In the genomic region with DNA sequence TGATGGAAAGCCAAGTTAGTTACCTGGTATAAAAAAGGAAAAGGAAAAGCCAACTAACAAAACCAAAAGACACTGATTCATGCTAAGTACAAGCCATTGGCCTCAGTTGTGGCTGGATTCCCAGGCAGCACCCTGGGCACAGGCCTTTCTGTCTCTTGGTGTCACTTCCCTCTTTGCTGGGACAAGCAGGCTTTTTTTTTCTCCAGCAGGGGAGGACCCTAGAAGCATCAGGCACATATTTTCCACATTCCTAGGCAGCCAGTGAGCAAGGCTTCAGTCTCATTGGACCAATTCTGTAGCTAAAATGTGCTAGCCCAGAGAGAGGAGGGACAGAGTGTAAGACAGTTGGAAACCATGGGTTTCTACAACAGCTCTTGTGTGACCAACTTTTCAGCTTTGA, we compare ENCODE assay signal across 8 mouse cellular contexts. TPM values are rescaled to one million over a fixed set of nuclear protein-coding genes. Genes with fewer than 3 reads are reported as not detected.
DNase-seq lines count a peak whose midpoint lies in the region; ATAC-seq and TF ChIP-seq lines count a peak whose summit lies in the region.
"Had no signal": no experiment of that assay in that cellular context is flagged by ENCODE, and none has a peak within 500 bp of the region (broad histone marks: within the 10 kb centered on the region; RNA-seq: fewer than 3 reads in every experiment).

No protein-coding gene starts in this region.

- no peak for TF ChIP-seq CTCF in kidney, postnatal 0 days (IDR thresholded peaks at IDR 0.05; ENCODE audit: low read depth)
- TF ChIP-seq CTCF in cerebellum, adult 2 months (IDR thresholded peaks at IDR 0.05; ENCODE audit: borderline replicate concordance, insufficient read depth, low read depth, low read length) = no peak

- no peak overlapping the region for H3K4me2 ChIP-seq in kidney, postnatal 0 days (ENCODE audit: low read length)

- no peaks in the 10 kb centered on the region for H3K9me3 ChIP-seq in kidney, postnatal 0 days (replicated peaks; ENCODE audit: low read length)
- H3K9me3 ChIP-seq: megakaryocyte, embryonic 14.5 days had no signal

- no peaks in the 10 kb centered on the region for H3K27me3 ChIP-seq in kidney, postnatal 0 days (ENCODE audit: insufficient read depth, low read length)
- no peaks in the 10 kb centered on the region for H3K27me3 ChIP-seq in cerebellum, adult 2 months (ENCODE audit: control insufficient read depth, insufficient read depth, low read length)
- H3K27me3 ChIP-seq: megakaryocyte, embryonic 14.5 days had no signal

- DNase-seq in kidney, postnatal 0 days (ENCODE audit: low spot score) = peak; percentile 51
- no peak for DNase-seq in kidney, postnatal 4 days
- peak; percentile 91 for DNase-seq in Muller cell, postnatal 12 days (ENCODE audit: inconsistent ontology term)
- DNase-seq in lung, postnatal 36 days = peak; percentile 31
- DNase-seq in T-cell, adult 2 months (ENCODE audit: low spot score) = no peak
- no peak for DNase-seq in cerebellum, adult 2 months

- no peak overlapping the region for H3K4me3 ChIP-seq in kidney, postnatal 0 days (replicated peaks; ENCODE audit: low read depth, low read length)
- no peak overlapping the region for H3K4me3 ChIP-seq in cerebellum, adult 2 months (replicated peaks; ENCODE audit: insufficient read depth, low read depth, low read length)
- H3K4me3 ChIP-seq: megakaryocyte, embryonic 14.5 days had no signal

- H3K27ac ChIP-seq in kidney, postnatal 0 days = peak overlapping the region; percentile 65
- no peak overlapping the region for H3K27ac ChIP-seq in cerebellum, adult 2 months (ENCODE audit: insufficient read depth, low read length)

- no peak overlapping the region for H3K9ac ChIP-seq in kidney, postnatal 0 days (ENCODE audit: low read depth, low read length)

- ATAC-seq in kidney, postnatal 0 days (replicated peaks; ENCODE audit: low FRiP score, low read depth) = no peak
- peak; percentile 85 for ATAC-seq in granulocyte monocyte progenitor cell, adult 5-6 weeks (replicated peaks; ENCODE audit: poor library complexity, severe bottlenecking)

- 0 out of 2 replicates have a peak, but pooled peaks cover 4% of the 10 kb centered on the region for H3K4me1 ChIP-seq in kidney, postnatal 0 days (replicated peaks; ENCODE audit: insufficient read depth, low read length)
- peaks cover 3% of the 10 kb centered on the region; the same call in 1 of the 2 replicates for H3K4me1 ChIP-seq in cerebellum, adult 2 months (ENCODE audit: control insufficient read depth, insufficient read depth, low read length)

- TF ChIP-seq POLR2A in cerebellum, adult 2 months (IDR thresholded peaks at IDR 0.05; ENCODE audit: borderline replicate concordance, insufficient read depth, low read length) = no peak

- no peaks in the 10 kb centered on the region for H3K36me3 ChIP-seq in kidney, postnatal 0 days (ENCODE audit: insufficient read depth, low read length)

RNA-seq across cellular contexts. Expression of a gene that starts 6.0 kb away (rescaled TPM):
- 432 and 474 TPM in 2 replicates for polyA plus RNA-seq in kidney, postnatal 0 days (2015; fragmentation: Nextera tagmentation; extraction: Ambion mirVana)
- 284 and 329 TPM in 2 replicates for total RNA-seq in granulocyte monocyte progenitor cell, adult 5-6 weeks (2014; fragmentation: Nextera tagmentation)
- 441 and 484 TPM in 2 replicates for total RNA-seq in granulocyte monocyte progenitor cell, adult 5-6 weeks (2017)
- 108 and 110 TPM in 2 replicates for polyA plus RNA-seq in cerebellum, adult 2 months (2012; rRNA removed)

Comparison
In these comparisons a context has a peak if more than half of its experiments do, and no peak if none do; other contexts are left out.
1. DNase-seq: peak in kidney, postnatal 0 days (single experiment), Muller cell, postnatal 12 days (single experiment) and lung, postnatal 36 days (single experiment); none in kidney, postnatal 4 days (0 of 2), T-cell, adult 2 months (single experiment) and cerebellum, adult 2 months (0 of 2).